Mouse (Mus musculus) layer of hippocampus, adult 8-10 months (tissue): ENCODE results near the gene Ooep. TPM values are rescaled to one million over a fixed set of nuclear protein-coding genes. Genes with fewer than 3 reads are reported as not detected.
"Not testable (repeated sequence)": the region's sequence is repeated elsewhere in the genome, so short reads cannot be mapped to it uniquely, and the experiment has no call there.

Source experiments
- DNase-seq, 2 experiments: peaks; one replicate each; pipeline ENCODE4 v3.0.0; 2022; ENCODE audit warnings: low spot score in 2 of 2
- total RNA-seq, 4 experiments: library from RNA; stranded (reverse); gene quantifications; 2 replicates each; pipeline ENCODE4 v1.2.4; 2022

The Ooep gene
- total RNA-seq, 4 experiments from 2014 or later = 0.14 TPM; not detected in 3

- not testable (repeated sequence) for DNase-seq
Measured at GRCm38 (mm10) chr9:78367959-78368358, 10.6 kb downstream of the Ooep start, which contains the start of gene Dppa5a. Dppa5a (minus strand) TSS chr9:78368177.

- DNase-seq = no peak
Measured at GRCm38 (mm10) chr9:78365850-78366544, 12.5 kb downstream of the Ooep start.

- DNase-seq = no peak
Measured at GRCm38 (mm10) chr9:78364701-78365100, 13.8 kb downstream of the Ooep start.

DNA sequence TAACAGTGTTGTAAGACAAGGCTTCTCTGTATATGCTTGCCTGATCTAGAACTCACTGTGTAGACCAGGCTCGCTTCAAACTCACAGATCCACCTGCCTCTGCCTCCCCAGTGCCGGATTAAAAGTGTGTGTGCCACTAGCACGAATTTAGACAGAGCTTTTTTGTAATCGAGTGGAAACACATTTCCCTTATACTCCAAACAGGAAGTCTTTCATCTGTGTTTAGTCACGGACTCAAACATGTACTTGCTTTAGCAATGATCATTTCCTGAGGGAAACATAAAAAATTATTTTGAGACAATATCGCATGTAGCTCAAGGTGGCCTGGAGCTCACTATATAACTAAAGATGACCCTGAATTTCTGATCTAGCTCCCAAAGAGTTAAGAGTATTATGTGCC lies 15.2 kb downstream of the Ooep start:
- DNase-seq = no peak

GRCm38 (mm10) chr9:78360484-78360872 lies 18.0 kb downstream of the Ooep start:
- no peak for DNase-seq

DNA sequence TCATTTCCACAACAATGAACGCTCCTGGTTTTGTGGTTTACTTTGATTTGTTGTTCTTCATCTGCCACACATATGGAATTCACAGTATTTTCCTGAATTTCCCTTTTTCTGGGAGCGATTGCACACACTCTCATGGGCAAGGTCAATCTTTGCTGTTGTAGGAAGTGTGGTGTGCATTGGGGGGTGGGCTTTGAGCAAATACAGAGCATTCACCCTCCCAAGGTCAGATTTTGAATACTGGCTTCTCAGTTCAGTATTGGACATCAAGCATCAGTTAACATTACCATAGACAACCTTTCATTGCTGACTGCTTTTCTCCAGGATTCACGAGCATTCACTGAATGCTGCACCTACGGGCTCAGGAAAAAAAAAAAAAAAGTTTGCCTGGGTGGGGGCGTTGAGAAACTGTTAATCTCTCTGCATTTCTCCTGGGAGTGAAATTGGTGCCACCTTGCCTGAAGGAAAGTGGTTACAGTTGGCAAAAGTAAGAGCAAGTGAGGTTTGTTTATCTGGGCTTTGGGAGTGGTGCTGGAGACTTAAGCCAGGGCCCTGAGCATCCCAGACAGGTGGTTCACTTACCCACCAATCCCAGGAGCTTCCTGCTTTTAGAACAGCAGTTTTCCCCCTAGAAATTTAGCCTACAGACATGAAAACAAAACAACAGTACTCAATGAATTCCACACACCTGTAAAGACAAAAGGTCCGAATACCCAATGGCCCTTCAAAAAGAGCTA lies 18.6 kb downstream of the Ooep start:
- no peak for DNase-seq

DNA sequence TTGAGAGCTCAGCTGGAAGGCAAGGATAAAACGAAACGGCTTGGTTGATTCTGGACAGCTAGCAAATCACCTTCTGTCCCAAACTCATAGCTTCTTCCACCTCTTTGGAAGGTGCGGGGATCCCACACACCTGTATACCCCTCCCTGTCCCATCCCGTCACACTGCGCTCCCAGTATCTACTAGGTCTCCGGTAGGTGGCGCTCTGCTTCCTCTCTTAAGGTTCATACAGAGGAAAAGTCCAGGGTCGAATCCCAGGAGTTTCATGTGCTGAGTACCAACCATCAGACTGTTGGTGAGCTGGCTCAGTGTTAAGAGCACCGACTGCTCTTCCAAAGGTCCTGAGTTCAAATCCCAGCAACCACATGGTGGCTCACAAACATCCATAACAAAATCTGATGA lies 20.5 kb downstream of the Ooep start:
- DNase-seq = peak in 1 of 2 experiments; percentile 37

DNA sequence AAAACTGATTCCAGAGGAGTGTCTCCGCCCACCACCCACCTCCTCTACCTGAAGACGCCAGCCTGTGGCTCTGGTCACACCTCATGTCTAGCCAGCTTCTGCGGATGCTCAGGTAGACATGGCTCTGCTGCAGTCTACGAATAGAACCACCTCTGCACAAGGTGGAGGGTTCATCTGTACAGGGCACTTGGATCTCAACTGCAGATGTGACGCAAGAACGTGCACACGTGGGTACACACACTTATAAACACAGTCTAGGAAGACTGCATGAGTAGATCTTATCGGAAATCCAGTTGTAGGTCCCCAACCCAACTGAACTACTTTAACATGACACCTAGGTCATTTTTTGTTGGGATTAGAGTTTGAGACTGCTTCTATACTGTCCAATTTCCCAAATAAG lies 22.9 kb downstream of the Ooep start, which contains the start of gene Gsta2:
Gene Gsta2, minus strand, starts transcription at position 178 of the 400 bp plus-strand sequence.
- no peak for DNase-seq

DNA sequence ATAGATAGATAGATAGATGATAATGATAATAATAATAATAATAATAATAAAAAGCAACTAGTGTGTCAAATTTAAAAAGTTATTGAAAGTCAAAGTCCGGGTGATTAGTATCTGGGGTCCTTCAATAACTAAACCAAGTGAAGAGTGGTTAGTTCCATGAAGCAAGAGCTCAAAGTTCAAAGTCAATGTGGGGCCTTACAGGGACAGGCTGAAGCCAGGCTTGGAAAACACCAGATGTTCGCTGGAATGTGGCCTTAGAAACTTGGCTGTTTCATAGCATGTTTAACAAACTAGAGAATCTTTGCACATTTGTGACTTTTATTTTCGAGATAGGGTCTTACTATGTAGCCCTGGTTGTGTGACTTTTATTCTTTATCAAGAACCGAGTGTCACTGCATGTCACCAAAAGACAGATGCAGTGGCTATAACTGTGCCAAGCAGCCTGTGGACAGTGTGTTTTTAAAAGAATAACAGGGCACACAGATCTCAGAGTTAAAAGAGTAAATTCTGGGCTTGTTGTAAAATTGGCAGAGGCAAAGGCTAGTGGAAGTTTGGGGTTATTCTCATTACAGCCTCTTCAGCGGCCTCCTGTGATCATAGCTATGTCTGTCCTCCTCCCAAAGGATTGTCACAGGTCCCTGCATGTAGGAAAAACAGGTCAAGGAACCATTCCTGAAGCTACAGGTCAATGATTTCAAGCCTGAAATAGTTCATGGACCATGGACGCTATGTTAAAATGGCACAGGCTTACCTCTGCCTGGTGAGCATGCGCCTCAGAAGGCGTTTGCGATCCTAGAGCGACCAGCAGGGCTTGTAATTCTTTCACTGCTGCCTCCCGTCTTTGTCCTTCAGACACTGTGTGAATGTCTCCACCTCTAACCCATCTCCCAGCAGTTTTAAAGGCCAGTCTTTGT lies 23.6 kb downstream of the Ooep start:
- DNase-seq = no peak

DNA sequence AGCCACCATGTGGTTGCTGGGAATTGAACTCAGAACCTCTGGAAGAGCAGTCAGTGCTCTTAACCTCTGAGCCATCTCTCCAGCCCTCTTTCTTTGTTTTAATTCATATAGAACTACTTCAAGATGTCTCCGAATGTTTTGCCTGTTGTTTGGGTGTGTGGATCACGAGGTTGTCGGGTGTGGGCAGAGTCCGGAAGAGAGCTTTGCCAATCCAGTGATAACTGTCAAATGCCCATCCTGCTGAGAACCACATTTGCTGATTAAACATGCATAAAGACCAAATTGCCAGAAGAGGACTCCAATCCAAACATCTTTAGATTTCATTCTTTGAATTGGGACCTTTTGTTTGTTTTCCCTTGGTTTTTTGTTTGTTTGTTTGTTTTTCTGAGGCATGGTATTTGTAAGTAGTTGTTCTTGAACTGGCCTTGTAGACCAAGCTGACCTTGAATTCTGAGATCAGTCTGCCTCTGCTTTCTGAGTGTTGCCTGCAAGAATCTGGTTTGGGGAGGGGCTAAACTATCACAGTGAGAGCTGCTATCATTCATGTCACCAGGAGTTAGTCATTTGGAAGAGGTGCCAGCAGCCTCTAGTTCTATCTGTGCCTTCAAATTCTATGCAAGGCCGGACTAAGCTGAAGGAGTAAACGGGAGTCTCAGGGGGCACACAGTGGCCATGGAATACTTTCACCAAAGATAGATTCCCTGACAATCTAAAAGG lies 26.9 kb downstream of the Ooep start:
- DNase-seq = no peak

DNA sequence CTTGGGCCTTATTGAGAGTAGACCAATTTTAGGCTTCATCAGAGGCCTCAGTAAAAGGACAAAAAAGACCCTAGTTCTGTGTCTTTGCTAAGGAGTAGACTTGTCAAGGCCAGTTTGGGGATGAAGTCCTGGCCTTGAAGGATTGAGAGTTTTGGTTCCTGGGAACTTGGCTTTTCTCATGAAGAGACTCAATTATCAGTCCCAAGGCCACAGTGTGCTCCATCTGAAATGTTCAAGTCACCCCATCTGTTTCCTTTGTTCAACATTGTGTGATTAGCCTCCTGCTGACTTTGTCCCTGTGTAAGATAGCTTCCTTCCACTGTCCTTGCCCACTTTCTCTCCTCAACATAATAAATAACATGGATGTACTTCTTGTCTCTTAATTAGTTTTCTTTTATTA lies 28.5 kb downstream of the Ooep start:
- DNase-seq = not testable (repeated sequence)

DNA sequence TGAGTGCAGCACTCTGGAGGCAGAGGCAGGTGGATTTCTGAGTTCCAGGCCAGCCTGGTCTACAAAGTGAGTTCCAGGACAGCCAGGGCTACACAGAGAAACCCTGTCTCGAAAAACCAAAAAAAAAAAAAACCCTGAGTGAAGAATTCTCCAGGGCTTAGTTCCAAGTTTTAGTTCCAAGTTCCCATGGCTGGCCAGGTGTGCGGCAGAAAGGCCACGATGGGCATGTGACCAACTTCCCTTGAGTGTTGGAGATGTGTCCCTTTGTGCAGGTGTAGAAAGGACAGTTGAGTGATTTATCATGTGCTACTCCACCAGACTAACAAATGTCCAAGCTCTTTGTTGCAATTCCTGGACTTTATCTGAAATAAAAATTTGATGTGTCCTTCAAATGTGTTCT lies 29.4 kb downstream of the Ooep start:
- not testable (repeated sequence) for DNase-seq

- DNase-seq = not testable (repeated sequence)
Measured at GRCm38 (mm10) chr9:78348206-78349004, 30.1 kb downstream of the Ooep start.

DNA sequence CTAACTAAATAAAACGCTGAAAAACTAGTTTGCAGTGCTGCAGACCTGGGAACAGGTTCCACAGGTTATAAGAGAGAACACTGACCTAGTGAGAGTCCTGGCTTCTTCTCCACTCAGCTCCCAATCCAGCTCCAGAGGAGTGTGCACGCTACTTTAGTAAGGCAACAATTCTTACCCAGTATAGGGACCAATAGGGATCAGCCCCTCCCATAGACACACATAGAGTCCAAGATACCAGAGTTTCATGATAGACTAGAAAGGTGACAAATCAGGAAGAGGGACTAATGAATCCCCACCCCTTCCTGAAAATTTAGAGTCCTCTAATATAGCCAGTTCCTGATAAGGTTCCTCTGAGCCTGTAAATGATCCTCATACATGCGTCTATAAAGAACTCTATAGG lies 31.5 kb downstream of the Ooep start:
- DNase-seq = no peak

DNA sequence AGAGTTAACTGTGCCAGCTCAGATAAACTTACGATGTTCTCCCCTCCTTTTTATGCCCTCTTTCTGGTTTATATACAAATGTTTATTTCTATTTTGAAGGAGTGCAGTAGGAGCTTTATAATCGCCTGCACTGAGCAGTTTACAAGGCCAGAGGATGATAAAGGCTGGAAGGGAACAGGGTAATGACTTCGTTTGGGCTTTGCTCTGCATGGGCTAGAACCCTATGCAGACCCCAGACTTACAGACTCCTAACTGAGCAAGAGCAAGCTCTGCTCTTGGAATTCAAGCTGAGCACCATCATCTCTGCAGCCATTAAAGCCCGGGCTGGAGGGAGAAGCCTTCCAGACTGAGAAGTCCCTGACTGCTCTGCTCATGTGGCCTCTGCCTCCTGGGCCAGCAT lies 33.3 kb downstream of the Ooep start:
- not testable (repeated sequence) for DNase-seq

GRCm38 (mm10) chr9:78343055-78343454 lies 35.5 kb downstream of the Ooep start:
- not testable (repeated sequence) for DNase-seq

- DNase-seq = not testable (repeated sequence)
Measured at GRCm38 (mm10) chr9:78342494-78342893, 36.0 kb downstream of the Ooep start.

DNA sequence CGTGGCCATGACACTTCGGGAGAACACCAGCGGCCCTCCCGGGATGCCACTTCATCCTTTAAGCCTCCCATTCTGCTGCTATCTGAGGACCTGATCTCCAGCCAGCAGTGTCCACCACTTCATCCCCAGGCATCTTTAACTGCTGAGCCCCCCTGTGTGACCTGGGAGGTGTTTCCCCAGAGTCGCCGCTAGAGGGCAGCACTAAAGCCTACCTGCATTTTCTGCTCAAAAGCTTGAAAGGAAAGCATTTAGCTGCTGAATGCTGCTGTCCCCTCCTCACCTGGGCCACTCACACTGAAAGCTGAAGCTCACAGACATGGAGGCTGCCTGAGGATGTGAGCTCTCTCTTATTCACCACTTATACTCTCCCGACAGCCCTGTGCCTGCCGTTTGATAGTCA lies 38.2 kb downstream of the Ooep start:
- DNase-seq = peak in 1 of 2 experiments; percentile 15

DNA sequence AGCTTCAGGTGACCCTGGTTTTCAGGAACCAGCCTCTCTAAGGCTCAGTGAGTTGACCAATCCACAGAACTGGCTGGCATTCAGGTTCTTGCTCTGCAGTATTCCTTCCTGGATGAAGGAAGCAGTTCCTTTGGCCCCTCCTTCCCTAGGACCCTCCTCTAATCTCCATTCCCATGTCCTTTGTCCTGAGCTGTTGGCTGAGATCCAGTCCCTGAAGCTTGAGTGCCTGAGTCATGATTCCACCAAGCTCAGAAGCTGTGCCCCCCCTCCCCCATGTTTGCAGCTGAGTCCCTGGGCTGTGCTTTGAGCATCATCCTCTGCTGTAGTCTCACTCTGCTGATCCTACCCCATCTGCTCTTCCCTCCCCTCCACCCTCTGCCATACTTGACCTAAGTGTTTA lies 41.5 kb downstream of the Ooep start:
- DNase-seq = not testable (repeated sequence)

GRCm38 (mm10) chr9:78327289-78327688 lies 51.2 kb downstream of the Ooep start, which contains the start of gene Omt2b:
Omt2b (plus strand) TSS chr9:78327589.
- DNase-seq = not testable (repeated sequence)
